Mouse (Mus musculus) cerebellum, adult 2 months (tissue): ENCODE data around the gene Slc36a2.

Experiments
- CTCF ChIP-seq: fragments of 200-500 bp; IDR thresholded peaks from 2 replicates; pipeline ENCODE4 v1.5.1; 2011; ENCODE audit warnings: low read depth, mild to moderate bottlenecking, control low read depth, low read length, moderate library complexity, borderline replicate concordance; ENCODE audit not compliant: insufficient read depth
- POLR2A ChIP-seq: fragments of 200-500 bp; IDR thresholded peaks from 2 replicates; pipeline ENCODE4 v1.6.1; 2011; ENCODE audit warnings: low read length, control low read depth, borderline replicate concordance; ENCODE audit not compliant: insufficient read depth

GRCm38 (mm10) chr11:55234288-55234687, 49.4 kb upstream of the Slc36a2 start:
- TF ChIP-seq POLR2A: no peak
- no peak for TF ChIP-seq CTCF
